Mouse (Mus musculus): ENCODE measurements around the gene Cacna1c.

The Cacna1c gene

GRCm38 (mm10) chr6:118852131-118852530, 344.1 kb downstream of the Cacna1c start:
- no peak for DNase-seq (ENCODE audit: low spot score in 2 of 2)

- no peak for DNase-seq (ENCODE audit: low spot score in 2 of 2)
These were observed 345.1 kb downstream of the Cacna1c start for GRCm38 (mm10) chr6:118851086-118851485.

GRCm38 (mm10) chr6:118848640-118849039, 347.6 kb downstream of the Cacna1c start:
- DNase-seq (ENCODE audit: low spot score in 2 of 2): peak in 1 of 2 experiments; percentile 6

- no peak for DNase-seq (ENCODE audit: low spot score in 2 of 2)
These were observed 348.5 kb downstream of the Cacna1c start for GRCm38 (mm10) chr6:118847751-118848150.

- no peak for DNase-seq (ENCODE audit: low spot score in 2 of 2)
These were observed 350.4 kb downstream of the Cacna1c start for GRCm38 (mm10) chr6:118845829-118846228.

- DNase-seq (ENCODE audit: low spot score in 2 of 2): no peak
These were observed 351.0 kb downstream of the Cacna1c start for GRCm38 (mm10) chr6:118845180-118845579.

GRCm38 (mm10) chr6:118843566-118843965, 352.7 kb downstream of the Cacna1c start:
- no peak for DNase-seq (ENCODE audit: low spot score in 2 of 2)

GRCm38 (mm10) chr6:118841892-118842291, 354.3 kb downstream of the Cacna1c start:
- no peak for DNase-seq (ENCODE audit: low spot score in 2 of 2)

GRCm38 (mm10) chr6:118838919-118839915, 357.0 kb downstream of the Cacna1c start:
- no peak for DNase-seq (ENCODE audit: low spot score in 2 of 2)

GRCm38 (mm10) chr6:118836693-118837092, 359.5 kb downstream of the Cacna1c start:
- DNase-seq (ENCODE audit: low spot score in 2 of 2): no peak

GRCm38 (mm10) chr6:118834046-118834445, 362.2 kb downstream of the Cacna1c start:
- DNase-seq (ENCODE audit: low spot score in 2 of 2): no peak

GRCm38 (mm10) chr6:118833049-118833448, 363.2 kb downstream of the Cacna1c start:
- no peak for DNase-seq (ENCODE audit: low spot score in 2 of 2)

GRCm38 (mm10) chr6:118832616-118833015, 363.6 kb downstream of the Cacna1c start:
- DNase-seq (ENCODE audit: low spot score in 2 of 2): no peak

- DNase-seq (ENCODE audit: low spot score in 2 of 2): no peak
These were observed 365.4 kb downstream of the Cacna1c start for GRCm38 (mm10) chr6:118830851-118831250.

- no peak for DNase-seq (ENCODE audit: low spot score in 2 of 2)
These were observed 368.0 kb downstream of the Cacna1c start for GRCm38 (mm10) chr6:118828187-118828586.

GRCm38 (mm10) chr6:118827560-118827959, 368.7 kb downstream of the Cacna1c start:
- no peak for DNase-seq (ENCODE audit: low spot score in 2 of 2)

- no peak for DNase-seq (ENCODE audit: low spot score in 2 of 2)
These were observed 370.8 kb downstream of the Cacna1c start for GRCm38 (mm10) chr6:118825400-118825871.

- DNase-seq (ENCODE audit: low spot score in 2 of 2): no peak
These were observed 374.7 kb downstream of the Cacna1c start for GRCm38 (mm10) chr6:118821536-118821935.

- DNase-seq (ENCODE audit: low spot score in 2 of 2): no peak
These were observed 376.6 kb downstream of the Cacna1c start for GRCm38 (mm10) chr6:118819657-118820056.

- no peak for DNase-seq (ENCODE audit: low spot score in 2 of 2)
These were observed 378.2 kb downstream of the Cacna1c start for GRCm38 (mm10) chr6:118817928-118818503.

GRCm38 (mm10) chr6:118816253-118816652, 380.0 kb downstream of the Cacna1c start:
- DNase-seq (ENCODE audit: low spot score in 2 of 2): no peak

GRCm38 (mm10) chr6:118812556-118812955, 383.7 kb downstream of the Cacna1c start:
- DNase-seq (ENCODE audit: low spot score in 2 of 2): no peak

GRCm38 (mm10) chr6:118812007-118812406, 384.2 kb downstream of the Cacna1c start:
- no peak for DNase-seq (ENCODE audit: low spot score in 2 of 2)

Data from thymus, postnatal 10 days (tissue).